Mouse (Mus musculus) adrenal gland, postnatal 25 days (tissue): ENCODE measurements around the gene 4930455H04Rik. TPM values are rescaled to one million over a fixed set of nuclear protein-coding genes. Genes with fewer than 3 reads are reported as not detected.

ENCODE experiments used
- DNase-seq: peaks from one replicate; pipeline ENCODE4 v3.0.0; 2021; ENCODE audit warnings: mixed read lengths
- total RNA-seq: library from RNA; stranded (reverse); gene quantifications from 2 replicates; pipeline ENCODE4 v1.2.3, GENCODE M21; 2021

4930455H04Rik gene
- total RNA-seq, 1 experiment from 2014 or later = not detected

DNA sequence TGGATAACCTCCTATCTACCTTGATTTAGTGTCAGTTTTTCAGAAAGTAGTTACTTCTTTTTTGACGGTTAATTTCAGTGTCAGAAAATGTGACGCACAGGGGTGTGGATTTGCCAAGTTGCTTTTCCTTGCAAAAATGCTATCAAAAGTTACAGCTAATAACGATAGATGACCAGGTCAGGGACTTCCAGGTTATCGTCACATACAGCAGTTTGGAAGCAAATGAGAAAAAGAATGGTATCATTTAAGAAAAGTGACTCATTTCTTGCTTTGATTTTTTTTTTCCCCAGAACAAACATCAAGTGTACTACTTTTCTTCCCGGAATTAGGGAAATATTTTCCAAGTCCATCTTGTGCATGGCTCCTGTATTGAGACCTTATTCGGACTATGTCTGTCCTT, 631 bp upstream of the 4930455H04Rik start:
- no peak for DNase-seq

DNA sequence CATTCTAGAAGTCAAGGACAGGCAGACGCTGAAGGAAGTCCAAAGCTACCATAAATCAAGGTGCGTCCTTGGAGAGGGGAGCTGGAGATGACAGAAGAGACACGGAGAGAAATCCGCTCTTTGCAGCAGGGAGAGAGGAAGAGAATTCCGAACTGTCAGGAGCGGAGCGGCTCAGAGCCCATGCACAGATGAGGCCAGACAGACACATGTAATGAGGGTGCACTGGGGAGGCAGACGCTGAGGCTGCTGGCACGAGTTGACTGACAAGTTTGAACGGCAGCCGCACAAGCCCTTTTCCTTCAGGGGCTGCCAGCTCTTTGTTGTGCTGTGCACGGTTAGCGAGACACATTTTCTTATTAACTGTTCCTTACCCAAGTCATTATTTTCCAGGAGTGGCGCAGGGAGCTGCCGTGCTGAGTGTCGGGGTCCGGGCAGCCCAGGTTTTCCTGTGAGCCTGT, 502 bp downstream of the 4930455H04Rik start, which contains the start of gene Palmd:
Gene Palmd, minus strand, starts transcription at position 448 of the 458 bp plus-strand sequence.
- peak; percentile 65 for DNase-seq

DNA sequence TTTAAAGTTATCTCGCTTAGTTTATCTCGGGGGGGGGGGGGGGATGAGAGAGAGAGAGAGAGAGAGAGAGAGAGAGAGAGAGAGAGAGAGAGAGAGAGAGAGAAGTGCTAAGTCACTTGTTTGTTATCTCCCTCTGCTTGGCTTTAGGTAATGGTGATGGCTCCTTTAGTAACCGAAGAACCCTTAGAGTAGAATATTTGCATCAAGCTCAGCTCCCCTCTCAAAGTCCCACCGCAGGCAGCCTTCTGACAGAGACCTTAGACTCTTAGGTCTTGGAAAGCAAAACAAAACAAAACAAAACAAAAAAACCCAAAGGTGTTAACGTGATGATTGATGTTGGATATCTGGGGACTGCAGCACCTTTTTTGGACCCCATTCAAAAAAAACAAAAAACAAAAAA, 936 bp downstream of the 4930455H04Rik start:
- DNase-seq = no peak

DNA sequence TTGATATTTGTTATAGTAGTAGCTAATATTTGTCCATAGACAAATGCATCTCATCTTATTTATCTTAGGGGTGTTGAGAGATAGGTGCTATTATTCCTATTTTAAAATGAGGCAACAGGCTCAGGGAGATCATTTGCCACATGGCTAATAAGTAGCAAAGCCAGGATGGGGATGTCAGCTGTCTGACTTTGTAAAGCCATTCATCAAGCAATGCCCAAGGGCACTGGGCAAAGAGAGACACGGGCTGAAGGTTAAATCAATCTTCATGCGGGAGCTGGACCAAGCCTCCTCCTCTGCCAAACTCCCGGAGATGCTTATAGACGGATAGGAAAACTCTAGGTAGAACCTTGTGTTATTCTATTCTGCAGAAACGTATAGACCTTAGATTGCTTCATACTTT, 1.7 kb downstream of the 4930455H04Rik start:
- peak; percentile 15 for DNase-seq

DNA sequence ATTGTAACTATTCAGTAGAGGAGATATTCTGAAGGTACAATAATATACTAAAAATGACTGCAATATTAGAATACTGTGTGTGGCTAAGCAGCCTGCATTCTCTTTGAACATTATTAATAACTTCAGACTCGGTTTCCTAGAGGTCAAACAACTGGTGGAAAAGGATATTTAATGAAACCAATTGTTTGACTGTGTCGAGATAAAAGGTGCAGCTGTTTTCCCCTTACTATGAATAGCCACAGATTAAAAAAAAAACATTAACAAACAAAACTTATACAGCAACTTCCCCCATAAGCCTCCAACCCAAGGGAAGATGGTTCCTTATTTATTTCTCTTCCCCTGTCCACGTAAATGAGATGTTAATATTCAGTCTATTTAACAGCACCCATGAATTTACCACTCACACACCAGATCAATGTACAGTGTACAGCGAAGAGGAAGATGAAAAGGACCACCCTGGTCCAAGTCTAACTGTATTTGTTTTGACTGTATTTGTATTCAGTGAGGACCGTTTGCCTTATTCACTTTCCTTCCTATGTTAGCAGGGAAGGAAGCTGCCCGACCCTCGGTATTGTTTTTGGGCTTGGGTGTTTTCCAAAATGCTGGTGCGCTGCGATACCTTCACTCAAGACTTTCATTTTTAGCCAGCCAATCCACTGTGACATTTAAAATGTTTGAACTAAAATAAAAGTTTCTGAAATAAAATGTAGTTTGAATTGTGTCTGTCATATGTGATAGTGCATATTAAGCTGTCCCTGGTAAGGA, 13.9 kb downstream of the 4930455H04Rik start:
- no peak for DNase-seq

DNA sequence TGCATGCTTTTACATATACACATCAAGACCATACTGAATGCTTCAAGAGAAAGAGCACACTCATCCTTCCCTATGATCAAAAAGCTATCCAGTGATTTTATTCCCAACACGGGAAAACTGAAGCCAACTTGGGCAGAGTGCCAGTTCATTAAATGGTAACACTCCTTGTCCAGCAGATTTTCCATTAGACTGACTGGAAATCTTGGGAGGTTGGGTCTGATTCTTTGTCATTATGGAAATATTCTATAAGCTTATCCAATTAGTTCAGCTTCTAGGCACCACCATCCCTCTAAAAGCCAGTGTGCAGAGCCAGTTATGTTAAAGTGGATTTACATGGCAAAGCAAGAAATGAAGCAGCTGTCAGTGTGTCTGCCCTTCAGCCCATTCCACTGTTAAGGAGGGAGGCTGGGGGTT, 17.0 kb downstream of the 4930455H04Rik start:
- DNase-seq = no peak

DNA sequence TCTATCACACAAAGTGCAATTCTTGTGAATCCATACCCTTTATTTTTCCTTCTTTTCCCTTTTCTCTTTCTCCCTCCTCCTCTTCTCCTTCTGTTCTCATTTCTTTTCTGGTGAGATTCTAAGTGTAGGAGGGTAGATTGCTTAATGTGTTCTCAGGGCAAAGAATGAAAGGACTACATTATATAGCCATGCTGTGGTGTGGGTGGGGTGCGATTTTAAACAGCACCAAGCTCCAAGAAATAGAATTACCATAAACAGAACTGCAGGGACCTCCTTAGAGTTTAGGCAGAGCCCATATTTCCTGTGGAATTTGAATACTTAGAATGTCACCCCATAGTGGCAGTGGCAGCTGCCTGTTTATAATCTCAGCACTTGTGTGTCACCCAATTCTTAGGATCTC, 17.7 kb downstream of the 4930455H04Rik start:
- DNase-seq = no peak

DNA sequence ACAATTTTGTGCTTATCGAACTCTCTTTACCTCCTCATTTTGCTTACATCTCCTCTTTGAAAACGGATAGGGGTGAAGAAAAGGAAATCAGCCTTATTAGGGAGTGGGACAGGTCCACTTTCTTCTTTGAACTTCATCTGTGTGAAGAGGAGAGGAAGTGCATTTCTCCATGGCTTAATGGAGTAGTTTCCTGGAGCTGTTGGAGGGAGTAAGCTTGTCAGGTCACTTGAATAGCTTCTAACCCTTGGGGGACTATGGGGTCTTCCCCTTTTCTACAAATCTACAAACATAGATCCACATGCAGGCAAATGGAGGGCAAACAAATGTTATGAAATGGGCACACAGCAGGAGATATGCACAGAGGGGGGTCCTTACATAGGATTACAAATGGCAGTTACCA, 18.4 kb downstream of the 4930455H04Rik start:
- DNase-seq = no peak

DNA sequence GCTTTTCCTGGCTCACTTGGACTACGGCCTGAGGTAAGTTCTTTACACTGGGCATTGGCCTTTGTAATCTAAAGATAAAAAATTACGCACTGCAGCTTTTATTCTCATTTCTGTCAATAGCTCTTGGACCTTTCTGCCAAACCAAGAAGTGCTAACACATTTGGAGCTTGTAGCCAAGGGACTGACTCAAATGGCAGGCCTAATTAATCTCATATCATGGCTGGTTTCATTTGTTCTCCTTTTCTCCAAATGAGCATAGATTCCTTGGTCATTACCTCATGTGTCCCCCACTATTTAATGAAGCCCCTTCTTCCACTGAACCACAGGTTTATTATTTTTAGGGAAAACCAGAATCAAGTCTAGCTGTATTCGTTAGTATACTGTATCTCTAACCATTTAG, 20.2 kb downstream of the 4930455H04Rik start:
- no peak for DNase-seq

DNA sequence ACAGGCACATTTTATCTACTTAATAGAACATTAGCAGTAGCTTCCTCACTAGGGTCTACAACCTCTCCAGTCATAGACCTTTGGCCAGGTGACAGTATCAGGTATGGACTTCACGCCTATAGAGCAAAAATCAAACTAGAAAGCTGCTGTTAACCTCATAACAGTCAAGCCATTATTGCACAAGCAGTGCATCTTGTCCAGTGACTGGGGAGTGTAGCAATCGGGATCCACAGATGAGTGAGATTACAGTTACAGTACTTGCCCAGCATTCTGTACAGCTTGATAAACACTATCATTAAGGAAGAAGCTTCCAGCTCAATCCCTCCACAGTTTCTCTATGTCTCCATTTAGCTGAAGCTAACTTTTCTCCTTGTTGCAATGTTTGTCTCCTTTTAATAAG, 23.1 kb downstream of the 4930455H04Rik start:
- DNase-seq = no peak

DNA sequence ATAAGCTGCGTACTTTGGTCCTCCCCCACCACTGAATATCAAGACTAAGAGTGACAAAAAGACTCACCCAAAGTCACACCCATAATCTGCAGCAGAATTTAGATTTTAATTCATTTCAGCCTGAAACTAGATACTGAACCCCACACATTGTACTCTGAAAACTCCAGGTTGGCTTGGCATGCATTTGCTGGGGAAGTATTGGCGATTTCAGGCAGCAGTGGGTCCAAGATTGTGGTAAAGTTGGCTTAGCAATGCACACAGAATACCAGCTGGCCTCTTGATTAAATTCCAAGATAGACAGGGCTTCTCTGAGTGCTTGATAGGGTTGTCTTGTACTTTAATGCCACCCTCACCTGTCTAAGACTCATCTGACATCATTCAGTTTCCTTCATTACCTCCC, 24.9 kb downstream of the 4930455H04Rik start:
- no peak for DNase-seq

DNA sequence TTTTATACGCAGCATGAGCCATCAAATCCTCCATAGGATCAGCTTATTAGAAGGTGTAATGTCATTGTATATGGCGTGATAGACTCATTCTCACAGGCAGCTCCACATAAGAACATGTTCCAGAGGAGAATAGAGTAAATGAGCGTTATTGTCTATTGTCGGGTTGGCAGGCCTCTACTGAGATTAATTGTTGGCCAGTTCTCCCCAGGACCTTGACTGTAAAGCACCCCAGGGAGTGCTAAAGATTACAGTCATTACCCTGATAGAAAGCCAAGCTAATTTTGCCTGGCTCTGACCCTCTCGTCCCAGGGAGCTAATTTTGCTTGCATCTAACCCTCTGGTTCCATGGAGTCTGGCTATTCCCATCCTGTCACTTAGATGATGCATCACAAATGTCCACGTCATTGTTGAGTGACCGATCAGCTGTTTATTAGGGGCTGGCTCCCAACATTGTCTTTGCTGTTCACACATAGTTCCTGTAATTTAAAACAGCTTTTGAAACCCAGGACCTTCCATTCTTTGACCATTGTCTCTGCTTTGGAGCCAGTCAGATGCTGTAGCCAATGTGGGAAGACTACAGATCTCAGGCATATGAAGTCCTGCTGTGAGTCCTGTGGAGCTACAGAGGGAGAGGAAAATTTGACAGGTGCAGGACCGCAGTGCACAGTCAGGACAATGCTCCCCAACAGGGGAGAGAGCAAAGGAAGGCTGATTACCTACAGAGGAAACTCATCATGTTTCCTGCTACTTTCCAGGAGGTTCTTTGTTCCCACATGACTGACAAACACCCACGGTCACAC, 33.8 kb downstream of the 4930455H04Rik start:
- DNase-seq = no peak

DNA sequence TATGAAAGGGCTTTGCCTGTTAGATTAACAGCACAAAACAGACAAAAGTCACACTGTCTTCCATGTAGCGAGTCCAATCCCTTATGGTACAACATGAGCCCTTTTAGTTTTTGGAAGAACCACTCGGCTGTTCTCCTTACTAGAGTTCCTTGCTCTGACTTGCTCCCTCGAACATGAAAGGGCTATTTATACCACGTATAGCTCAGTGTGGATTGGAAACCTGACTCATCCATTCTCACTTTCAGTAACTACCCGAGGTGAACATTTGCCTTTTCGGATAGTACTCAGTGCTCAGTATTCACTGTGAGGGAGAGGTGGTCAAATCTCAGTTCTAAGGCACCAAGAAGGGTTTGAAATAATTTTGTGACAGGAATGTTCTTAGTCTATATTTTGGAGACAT, 35.3 kb downstream of the 4930455H04Rik start:
- DNase-seq = no peak

DNA sequence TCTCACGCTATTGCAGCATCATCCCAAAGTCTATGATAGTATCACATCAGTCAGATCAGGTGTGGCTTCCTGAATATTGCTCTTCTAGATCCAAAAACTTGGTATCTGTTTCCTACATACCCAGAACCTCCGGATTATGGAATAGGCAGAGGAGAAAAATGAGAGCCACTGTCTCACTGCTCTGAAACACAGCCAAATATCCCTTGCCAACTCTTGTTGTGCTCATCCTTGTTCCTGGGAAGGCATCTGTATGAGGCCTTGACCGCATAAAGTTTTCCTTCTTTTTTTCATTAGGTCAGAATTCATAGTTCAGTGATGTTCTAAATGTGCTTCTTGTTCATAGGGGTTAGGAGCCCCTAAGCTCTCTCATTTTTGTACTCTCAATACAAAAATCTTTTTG, 38.6 kb downstream of the 4930455H04Rik start:
- no peak for DNase-seq

DNA sequence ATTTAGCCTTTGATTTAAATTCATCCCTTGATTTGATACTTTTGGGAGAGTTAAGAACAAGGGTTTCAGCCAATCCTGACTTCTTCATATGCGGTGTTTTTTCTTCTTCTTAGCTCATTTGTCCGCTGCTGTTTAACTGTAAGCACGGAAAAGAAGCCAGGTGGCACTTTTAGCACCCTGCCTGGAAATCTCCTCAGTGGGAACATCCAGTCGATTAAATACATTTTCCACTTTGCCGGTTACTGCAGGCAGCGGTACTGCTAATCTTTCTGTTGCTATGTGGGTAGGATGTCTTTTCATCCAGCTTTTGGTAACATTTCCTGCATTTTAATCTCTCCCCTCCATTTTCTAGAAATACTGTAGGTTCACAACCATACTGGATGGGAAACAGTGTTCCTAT, 39.3 kb downstream of the 4930455H04Rik start:
- DNase-seq = no peak

DNA sequence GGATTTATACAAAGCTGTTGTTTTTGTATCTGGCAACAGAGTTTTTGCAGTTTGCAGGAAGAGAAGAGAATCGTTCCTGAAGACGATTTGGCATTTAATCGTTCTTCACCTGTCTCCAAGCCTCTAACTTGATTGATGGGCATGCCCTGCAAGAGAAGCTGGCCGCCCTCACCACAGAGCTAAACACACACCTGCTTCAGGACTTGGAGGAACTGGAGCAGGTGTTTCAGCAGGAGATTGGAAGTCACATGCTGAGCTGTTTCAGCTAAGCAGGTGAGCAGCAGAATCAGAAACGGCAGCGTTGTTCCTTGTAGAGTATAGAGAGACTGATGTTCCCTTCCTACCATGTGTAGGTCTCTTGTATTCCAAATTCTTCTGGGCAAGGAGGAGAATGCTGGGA, 42.1 kb downstream of the 4930455H04Rik start:
- DNase-seq = no peak

DNA sequence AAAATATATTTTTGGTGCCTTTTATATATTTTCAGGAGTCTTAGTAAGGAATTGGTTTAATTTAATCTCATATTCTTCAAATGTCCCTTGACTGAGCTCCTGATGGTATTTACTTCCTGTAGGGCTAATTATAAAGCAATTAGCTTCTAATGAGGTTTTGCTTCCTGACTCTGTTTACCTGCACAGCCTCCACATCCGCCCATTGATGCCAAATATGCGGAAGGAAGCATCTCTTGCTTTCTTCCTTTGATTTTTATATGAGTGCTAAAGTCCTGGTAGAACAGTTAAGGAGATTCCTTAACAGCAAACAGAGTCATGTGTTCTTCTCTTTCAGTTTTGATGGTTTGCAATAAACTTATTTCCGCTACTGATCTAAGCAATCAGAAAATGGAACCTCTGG, 52.3 kb downstream of the 4930455H04Rik start:
- DNase-seq = no peak

DNA sequence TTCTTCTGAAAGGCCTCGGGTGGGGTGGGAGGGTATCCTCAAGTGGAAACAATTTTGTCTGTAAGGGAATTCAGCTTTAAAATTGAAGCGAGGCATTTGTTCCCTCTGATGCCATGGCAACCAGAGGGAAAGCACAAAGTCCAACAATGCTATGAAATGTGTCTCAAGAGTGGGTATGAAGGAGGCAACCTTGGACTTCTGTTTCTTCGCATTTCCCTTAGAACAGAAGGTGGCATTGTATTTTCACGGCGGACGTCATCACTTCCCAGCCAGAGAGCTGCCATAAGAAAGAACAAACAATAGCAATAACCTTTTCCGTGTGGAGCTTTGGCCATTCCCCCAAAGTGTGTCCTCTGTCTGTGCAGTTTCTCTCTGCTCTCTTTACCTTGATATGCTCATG, 53.8 kb downstream of the 4930455H04Rik start:
- DNase-seq = no peak

DNA sequence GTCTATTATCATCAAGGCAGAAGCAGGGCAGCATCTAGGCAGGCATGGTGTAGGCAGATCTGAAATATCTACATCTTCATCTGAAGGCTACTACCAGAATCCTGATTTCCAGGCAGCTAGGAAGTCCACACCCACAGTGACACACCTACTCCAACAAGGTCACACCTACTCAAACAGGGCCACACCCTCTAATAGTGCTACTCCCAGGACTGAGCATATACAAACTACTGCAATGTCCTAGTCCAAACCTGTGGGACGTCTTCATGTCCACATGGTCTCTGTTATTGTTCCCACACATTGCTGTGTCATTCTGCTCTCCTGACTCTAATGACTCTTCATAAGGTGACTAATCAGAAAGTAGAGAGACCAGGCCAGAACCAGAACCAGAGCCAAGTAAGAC, 56.0 kb downstream of the 4930455H04Rik start:
- DNase-seq = no peak

DNA sequence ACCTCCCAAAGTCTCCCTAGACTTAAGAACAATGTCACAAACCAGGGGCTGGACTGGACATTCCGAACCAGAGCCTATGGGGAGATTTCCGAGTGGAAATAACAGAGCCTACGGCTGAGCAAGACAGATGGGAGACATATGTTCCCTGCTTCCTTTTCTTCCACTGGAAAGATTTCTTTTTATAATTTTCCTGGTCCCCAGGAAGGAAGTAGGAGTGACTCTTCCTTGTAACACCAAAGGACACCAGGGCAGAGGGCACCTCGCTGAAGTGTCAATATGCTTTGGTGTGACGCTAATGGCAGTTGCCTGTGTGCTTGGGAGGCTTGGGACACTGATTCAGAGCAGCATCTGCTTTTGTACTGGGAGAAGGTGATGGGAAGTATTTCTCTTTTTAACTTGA, 56.5 kb downstream of the 4930455H04Rik start:
- no peak for DNase-seq

DNA sequence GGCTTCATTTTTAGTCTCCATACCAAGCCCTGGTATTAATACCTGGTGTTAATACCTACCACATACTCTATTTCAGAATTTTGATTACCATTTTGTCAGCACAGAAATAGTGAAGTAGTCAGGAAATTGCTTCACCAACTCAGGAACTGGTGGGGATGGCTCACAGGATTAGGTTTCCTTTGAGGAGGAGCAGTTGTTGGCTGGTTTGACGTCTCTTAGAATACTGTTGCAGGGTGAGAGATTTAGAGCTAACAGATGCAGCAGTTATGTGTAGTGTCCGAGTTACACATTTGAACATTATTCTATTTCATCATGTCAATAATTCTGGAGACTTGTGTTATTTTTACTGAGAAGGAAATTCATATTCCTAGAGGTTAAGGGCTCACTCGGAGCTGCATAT, 57.4 kb downstream of the 4930455H04Rik start:
- no peak for DNase-seq
